Mouse (Mus musculus) cortical plate, adult 2 months (tissue): ENCODE measurements around the gene Prpsap1.
A peak's percentile ranks its signal among the peaks of the same experiment; 100 is the strongest.

Experiments used
- CTCF ChIP-seq: fragments of 200-500 bp; IDR thresholded peaks from 2 replicates; pipeline ENCODE4 v1.5.1; 2011; ENCODE audit warnings: mild to moderate bottlenecking, control low read depth, low read length; ENCODE audit not compliant: insufficient read depth; ENCODE audit errors: extremely low read depth
- POLR2A ChIP-seq: fragments of 200-500 bp; IDR thresholded peaks from 2 replicates; pipeline ENCODE4 v1.6.1; 2011; ENCODE audit warnings: mild to moderate bottlenecking, low read length, control low read depth; ENCODE audit not compliant: insufficient read depth; ENCODE audit errors: extremely low read depth

GRCm38 (mm10) chr11:116488693-116489375, 5.2 kb downstream of the Prpsap1 start:
- TF ChIP-seq CTCF (peak; percentile 16; the same call in 1 of the 2 replicates), POLR2A (no peak)
